Mouse (Mus musculus) spleen, embryonic (tissue): ENCODE data around the gene Nup133.

Experiments used
- CTCF ChIA-PET: fragments of 350-600 bp; sonication (Branson Sonifier 250); formaldehyde crosslinking; loops from one replicate; lab custom pipeline; 2022; lab: Charles Lee

Nup133 gene

DNA sequence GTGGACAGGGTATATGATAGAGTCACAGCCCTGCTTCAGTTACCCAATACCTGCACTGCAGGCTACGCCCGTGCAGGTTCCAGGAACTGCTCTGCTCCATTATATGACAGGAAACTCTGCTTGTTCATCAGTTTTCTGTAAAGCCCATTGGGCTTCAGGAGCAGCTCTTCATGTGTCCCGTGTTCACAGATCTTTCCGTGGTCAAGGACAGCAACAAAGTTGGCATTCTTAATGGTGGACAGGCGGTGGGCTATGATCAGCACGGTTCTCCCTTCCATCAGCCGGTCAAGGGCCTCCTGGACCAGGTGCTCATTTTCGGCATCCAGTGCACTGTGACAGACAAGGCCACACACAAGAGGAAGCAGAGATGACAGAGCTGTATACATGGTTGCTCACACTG, 5.2 kb upstream of the Nup133 start:
- CTCF ChIA-PET = no interaction called here

DNA sequence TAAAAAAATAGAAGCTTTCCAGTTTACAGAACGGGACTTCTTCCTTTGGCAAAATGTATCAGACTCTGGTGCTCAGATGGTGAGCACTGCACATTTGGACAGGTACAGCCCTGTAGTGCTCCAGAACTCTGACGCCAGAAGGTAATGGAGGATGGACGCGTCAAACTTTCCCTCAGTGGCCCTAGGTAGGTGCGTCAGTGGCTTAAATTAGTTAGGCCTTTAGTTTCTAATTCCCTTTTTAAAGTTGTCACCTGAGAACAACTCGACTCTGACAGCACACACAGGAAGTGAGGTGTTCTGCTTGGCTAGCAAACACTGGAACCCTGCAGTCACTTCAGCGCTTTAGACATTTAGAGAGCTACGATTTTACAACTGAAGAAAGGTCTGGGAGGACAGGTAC, 4.6 kb upstream of the Nup133 start:
- CTCF ChIA-PET = interaction anchor here (1.0 kb wide), 1 partner anchor 14 kb away, joined by 5 read pairs; no protein-coding TSS in a partner anchor

DNA sequence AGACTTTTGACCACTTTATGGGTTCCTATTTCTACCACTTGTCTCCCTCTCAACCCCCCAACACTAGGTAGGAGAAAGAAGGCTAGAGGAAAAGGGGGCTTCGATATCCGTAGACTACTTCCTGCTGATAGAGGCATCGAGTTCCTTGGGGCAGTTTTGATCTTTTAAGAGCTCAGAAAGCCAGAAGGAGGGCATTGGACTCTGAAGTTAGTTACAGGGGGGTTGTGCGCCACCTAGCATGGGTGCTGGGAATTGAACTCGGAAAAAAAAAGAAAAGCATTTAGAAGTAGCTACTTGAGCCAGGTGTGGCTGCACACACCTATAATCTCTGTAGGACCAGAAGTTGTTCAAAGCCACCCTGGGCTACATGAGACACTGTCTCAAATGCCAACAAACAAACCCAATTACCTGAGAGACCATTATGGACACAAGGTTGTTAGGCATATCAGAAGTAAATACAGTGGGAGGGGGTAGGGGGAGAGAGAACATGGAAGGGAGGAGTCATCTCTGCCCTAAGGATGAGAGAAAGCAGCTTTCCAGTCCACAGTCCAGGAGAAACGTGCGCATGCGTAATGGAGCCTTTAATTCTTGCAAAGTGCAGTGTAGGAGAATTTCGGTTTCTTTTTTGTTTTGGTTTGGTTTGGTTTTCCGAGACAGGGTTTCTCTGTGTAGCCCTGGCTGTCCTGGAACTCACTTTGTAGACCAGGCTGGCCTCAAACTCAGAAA, 1.2 kb upstream of the Nup133 start:
- CTCF ChIA-PET = interaction anchor here (0.8 to 1.1 kb wide), 3 partner anchors 17 to 26 kb away, joined by 3 to 4 read pairs (median 3); no protein-coding TSS in a partner anchor

GRCm38 (mm10) chr8:123949686-123949986, 571 bp upstream of the Nup133 start:
- CTCF ChIA-PET = interaction anchor here (1.0 kb wide), 1 partner anchor 25 kb away, joined by 3 read pairs; no protein-coding TSS in a partner anchor

- CTCF ChIA-PET = no interaction called here
Measured at GRCm38 (mm10) chr8:123929026-123929425, 20.0 kb downstream of the Nup133 start.

- CTCF ChIA-PET = interaction anchor here (1.3 kb wide), 1 partner anchor 25 kb away, joined by 3 read pairs; no protein-coding TSS in a partner anchor
Measured at GRCm38 (mm10) chr8:123925671-123926070, 23.4 kb downstream of the Nup133 start.

DNA sequence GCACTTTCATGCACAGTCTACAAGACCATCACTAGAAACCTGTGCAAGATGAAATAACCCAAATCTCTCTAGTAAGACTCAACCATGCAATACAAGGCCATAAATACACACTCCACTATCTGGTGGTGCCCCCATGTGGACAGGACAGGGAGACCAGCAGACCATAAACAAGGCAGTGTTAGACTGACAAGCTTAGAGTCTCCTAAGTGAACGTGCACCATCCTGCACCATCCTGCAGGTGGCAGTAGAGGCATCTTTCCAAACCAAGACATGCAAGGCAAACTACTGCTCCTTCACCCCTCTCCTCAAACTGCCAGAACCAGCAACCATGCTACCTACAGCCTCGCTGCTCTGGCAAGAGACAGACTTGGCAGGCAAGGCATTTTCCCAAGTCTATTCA, 24.3 kb downstream of the Nup133 start:
- CTCF ChIA-PET = interaction anchor here (0.5 to 1.3 kb wide), 3 partner anchors 25 to 82 kb away, joined by 3 read pairs; no protein-coding TSS in a partner anchor

DNA sequence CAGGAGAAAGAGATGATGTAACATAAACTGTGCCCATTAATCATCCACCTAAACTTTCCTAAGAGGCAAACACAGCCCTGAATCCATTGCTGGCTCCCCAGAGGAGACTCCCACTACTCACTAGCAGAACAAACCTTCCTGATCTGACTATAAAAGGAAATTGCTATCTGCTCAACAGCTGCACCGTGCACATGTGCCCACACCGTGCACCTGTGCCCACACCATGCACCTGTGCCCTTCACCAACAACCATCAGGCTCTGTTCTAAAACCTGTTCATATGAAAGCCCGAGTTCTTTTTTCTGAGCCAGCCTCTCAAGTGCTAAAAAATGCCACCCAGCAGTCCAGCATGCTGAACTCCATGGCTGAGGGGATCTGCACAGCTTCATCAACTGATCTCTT, 34.4 kb downstream of the Nup133 start:
- CTCF ChIA-PET = no interaction called here

GRCm38 (mm10) chr8:123912265-123912664, 36.8 kb downstream of the Nup133 start:
- CTCF ChIA-PET = no interaction called here

DNA sequence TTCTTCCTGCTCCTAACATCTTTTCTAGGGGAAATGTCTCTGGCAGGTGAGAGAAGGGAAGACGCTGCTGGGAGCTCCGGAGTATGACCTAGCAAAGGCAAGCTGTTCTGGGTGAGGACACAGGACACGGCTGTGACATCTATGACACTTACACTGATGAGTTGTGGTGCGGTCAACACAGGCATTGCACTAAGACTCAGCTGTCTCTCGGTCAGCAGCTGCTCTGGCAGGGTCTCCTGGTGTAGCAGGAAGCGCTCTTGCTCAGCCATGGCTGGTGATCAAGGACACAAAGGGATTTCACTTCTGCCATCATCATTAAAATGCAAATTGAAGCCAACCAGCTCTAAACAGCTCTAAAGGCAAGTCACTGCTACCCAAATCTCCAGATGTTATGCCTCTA, 41.5 kb downstream of the Nup133 start:
- CTCF ChIA-PET = no interaction called here

DNA sequence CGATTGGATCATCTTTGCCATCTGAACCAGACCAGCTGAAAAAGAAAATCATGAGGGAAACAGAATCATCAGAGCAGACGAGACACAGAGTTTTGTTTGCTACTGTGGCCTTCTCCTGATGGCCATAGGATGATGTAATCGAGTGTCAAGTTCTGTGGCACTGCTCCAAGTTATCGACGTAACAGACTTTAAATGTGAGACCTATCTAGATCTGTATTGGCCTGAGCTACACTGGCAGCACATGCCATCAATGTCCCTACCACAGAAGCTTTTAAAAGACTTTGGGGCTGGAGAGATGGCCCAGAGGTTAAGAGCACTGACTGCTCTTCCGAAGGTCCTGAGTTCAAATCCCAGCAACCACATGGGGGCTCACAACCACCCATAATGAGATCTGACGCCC, 46.4 kb downstream of the Nup133 start:
- CTCF ChIA-PET = no interaction called here

GRCm38 (mm10) chr8:123899366-123899765, 49.7 kb downstream of the Nup133 start:
- CTCF ChIA-PET = interaction anchor here (0.6 kb wide), 1 partner anchor 745 kb away, joined by 3 read pairs; no protein-coding TSS in a partner anchor

- CTCF ChIA-PET = no interaction called here
Measured at GRCm38 (mm10) chr8:123898576-123898975, 50.5 kb downstream of the Nup133 start.

DNA sequence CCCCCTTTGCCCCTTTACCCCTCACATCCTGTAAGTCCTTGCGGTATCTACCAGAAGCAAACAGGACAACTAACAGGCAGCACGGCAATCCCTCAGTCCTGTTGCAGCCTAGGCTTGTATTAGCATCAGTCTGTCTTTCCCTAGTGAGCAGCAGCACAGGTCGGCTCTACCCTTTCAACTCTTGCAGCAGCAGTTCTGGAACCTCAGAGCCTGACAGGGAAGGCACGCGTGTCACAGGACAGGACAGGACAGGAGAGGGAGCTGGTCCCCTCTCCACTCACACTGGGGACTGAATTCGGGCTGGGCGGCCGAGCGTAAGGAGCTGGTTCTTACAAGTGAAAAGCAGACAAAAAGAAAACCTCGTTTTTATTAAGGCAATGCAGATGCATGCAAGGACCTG, 52.3 kb downstream of the Nup133 start:
- CTCF ChIA-PET = interaction anchor here (0.7 kb wide), 1 partner anchor 453 kb away, joined by 16 read pairs; no protein-coding TSS in a partner anchor

GRCm38 (mm10) chr8:123896366-123896761, 52.7 kb downstream of the Nup133 start:
- CTCF ChIA-PET = interaction anchor here (0.7 kb wide), 1 partner anchor 453 kb away, joined by 16 read pairs; no protein-coding TSS in a partner anchor

DNA sequence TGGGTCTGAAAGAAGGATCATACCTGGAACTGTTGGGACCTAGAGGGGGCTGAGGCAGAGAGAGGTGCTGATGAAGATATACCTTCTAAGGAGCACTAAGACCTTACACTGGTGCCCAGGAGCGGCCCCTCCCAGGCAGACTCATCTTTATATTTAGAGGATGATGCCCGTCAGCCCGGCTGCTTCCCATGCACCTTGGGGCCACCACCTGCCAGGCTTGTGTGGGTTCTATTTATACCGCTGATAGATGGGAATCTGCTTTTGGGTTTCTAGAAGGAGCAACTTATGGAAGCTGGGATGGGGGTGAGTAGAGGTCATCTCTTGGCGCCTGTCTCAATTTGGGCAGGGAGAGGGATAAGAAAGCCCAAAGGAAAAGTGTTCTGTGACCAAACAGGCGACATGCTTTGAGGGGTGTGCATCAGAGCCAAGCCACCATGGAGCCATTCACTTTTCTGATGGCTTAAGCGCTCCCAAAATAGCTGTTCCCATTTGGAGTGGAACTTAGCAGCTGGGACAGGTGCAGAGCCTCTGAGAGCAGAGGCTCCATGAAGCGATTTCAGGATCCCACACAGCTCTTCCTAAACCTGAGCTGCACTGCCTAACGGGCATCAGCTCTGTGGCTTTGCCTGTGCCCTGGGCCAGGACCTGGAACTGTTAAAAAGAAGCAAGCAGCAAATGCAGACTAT, 53.2 kb downstream of the Nup133 start:
- CTCF ChIA-PET = interaction anchor here (0.7 kb wide), 1 partner anchor 454 kb away, joined by 16 read pairs; no protein-coding TSS in a partner anchor

- CTCF ChIA-PET = no interaction called here
Measured at GRCm38 (mm10) chr8:123895230-123895629, 53.8 kb downstream of the Nup133 start.

- CTCF ChIA-PET = no interaction called here
Measured at GRCm38 (mm10) chr8:123894502-123895097, 54.5 kb downstream of the Nup133 start, which contains the start of gene Acta1. Gene Acta1, minus strand, starts transcription at chr8:123894751.

GRCm38 (mm10) chr8:123893413-123893812, 55.7 kb downstream of the Nup133 start:
- CTCF ChIA-PET = no interaction called here

GRCm38 (mm10) chr8:123892586-123893155, 56.4 kb downstream of the Nup133 start:
- CTCF ChIA-PET = no interaction called here

DNA sequence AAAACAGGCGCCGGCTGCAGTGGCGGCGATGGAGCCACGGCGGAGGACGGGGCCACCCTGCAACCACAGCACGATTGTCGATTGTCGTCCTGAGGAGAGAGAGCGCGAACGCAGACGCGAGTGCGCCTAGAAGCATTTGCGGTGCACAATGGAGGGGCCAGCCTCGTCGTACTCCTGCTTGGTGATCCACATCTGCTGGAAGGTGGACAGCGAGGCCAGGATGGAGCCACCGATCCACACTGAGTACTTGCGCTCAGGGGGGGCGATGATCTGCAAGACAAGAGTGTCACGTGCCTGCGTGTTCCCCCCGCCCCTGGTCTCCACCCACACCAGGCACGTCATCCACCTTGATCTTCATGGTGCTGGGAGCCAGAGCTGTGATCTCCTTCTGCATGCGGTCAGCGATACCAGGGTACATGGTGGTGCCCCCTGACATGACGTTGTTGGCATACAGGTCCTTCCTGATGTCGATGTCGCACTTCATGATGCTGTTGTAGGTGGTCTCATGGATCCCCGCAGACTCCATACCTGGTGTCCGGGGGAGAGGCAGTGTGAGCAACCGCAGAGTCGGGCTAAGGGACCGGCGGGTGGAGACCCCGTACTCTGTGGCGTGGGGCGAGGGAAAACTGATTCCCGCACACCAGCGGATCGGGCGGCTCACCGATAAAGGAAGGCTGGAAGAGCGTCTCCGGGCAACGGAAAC, 57.0 kb downstream of the Nup133 start:
- CTCF ChIA-PET = no interaction called here
